Mouse (Mus musculus): ENCODE data around the gene Usp10. TPM values are rescaled to one million over a fixed set of nuclear protein-coding genes. Genes with fewer than 3 reads are reported as not detected.

Usp10 gene
- total and polyA plus RNA-seq, 2 experiments, result 42.6 to 94.1 TPM

GRCm38 (mm10) chr8:120006645-120007160 lies 96.5 kb downstream of the Usp10 start:
- no peaks in the 10 kb centered on the region for H3K36me3 ChIP-seq (ENCODE audit: control insufficient read depth, insufficient read depth, low read length)
- TF ChIP-seq POLR2A (IDR thresholded peaks at IDR 0.05; ENCODE audit: extremely low read depth, insufficient read depth, low read length) (no peak), CTCF (IDR thresholded peaks at IDR 0.05; ENCODE audit: low read depth, low read length) (no peak)
- no peak overlapping the region for H3K9ac ChIP-seq (ENCODE audit: low read depth, low read length)
- no peak for DNase-seq (ENCODE audit: extremely low read depth, low read depth, low spot score)
- H3K27ac ChIP-seq (replicated peaks; ENCODE audit: insufficient read depth, low read depth, low read length), result no peak overlapping the region
- no peaks in the 10 kb centered on the region for H3K79me2 ChIP-seq (ENCODE audit: control insufficient read depth, insufficient read depth, low read length)
- 70% methylated on average over 9 of the region's 9 CpGs for WGBS
- no peaks in the 10 kb centered on the region for H3K27me3 ChIP-seq (ENCODE audit: control insufficient read depth, insufficient read depth, low read length)
- no peaks in the 10 kb centered on the region for H3K4me1 ChIP-seq (ENCODE audit: control insufficient read depth, insufficient read depth, low read length)
- no peak overlapping the region for H3K4me3 ChIP-seq (ENCODE audit: insufficient read depth, low read depth, low read length)

Other genes with a start within 250 kb of the Usp10 start
- gene Wfdc1, start 244.0 kb upstream of the Usp10 start, total RNA-seq (2014; rRNA removed), result 6.6 and 8.4 TPM in 2 replicates
- gene Wfdc1, start 244.0 kb upstream of the Usp10 start, polyA plus RNA-seq (2012; rRNA removed), result 11.8 and 16.2 TPM in 2 replicates
- gene Atp2c2, start 210.4 kb upstream of the Usp10 start, total RNA-seq (2014; rRNA removed), result not detected in 2 replicates
- 0.04 TPM in 1 of 2 replicates, not detected in the other for gene Atp2c2, start 210.4 kb upstream of the Usp10 start, polyA plus RNA-seq (2012; rRNA removed)
- gene Tldc1, start 131.9 kb upstream of the Usp10 start, total RNA-seq (2014; rRNA removed), result 7.0 and 8.9 TPM in 2 replicates
- gene Tldc1, start 131.9 kb upstream of the Usp10 start, polyA plus RNA-seq (2012; rRNA removed), result 6.9 and 7.3 TPM in 2 replicates
- gene Cotl1, start 69.8 kb upstream of the Usp10 start, total RNA-seq (2014; rRNA removed), result 12.4 and 18.6 TPM in 2 replicates
- 26.7 and 40.3 TPM in 2 replicates for gene Cotl1, start 69.8 kb upstream of the Usp10 start, polyA plus RNA-seq (2012; rRNA removed)
- 5.2 and 7.0 TPM in 2 replicates for gene Klhl36, start 48.1 kb upstream of the Usp10 start, total RNA-seq (2014; rRNA removed)
- 11.3 and 12.2 TPM in 2 replicates for gene Klhl36, start 48.1 kb upstream of the Usp10 start, polyA plus RNA-seq (2012; rRNA removed)
- 6.4 and 8.3 TPM in 2 replicates for gene Gm20388, start 481 bp downstream of the Usp10 start, total RNA-seq (2014; rRNA removed)
- gene Gm20388, start 481 bp downstream of the Usp10 start, polyA plus RNA-seq (2012; rRNA removed), result 19.9 TPM in 2 replicates
- gene Crispld2, start 82.1 kb downstream of the Usp10 start, total RNA-seq (2014; rRNA removed), result 0.27 and 0.28 TPM in 2 replicates
- 0.57 and 0.72 TPM in 2 replicates for gene Crispld2, start 82.1 kb downstream of the Usp10 start, polyA plus RNA-seq (2012; rRNA removed)
- gene Zdhhc7, start 191.1 kb downstream of the Usp10 start, total RNA-seq (2014; rRNA removed), result 9.6 and 14.4 TPM in 2 replicates
- 25.4 and 27.1 TPM in 2 replicates for gene Zdhhc7, start 191.1 kb downstream of the Usp10 start, polyA plus RNA-seq (2012; rRNA removed)
- gene 6430548M08Rik, start 203.8 kb downstream of the Usp10 start, total RNA-seq (2014; rRNA removed), result 2.9 and 3.0 TPM in 2 replicates
- gene 6430548M08Rik, start 203.8 kb downstream of the Usp10 start, polyA plus RNA-seq (2012; rRNA removed), result 2.0 and 2.4 TPM in 2 replicates